Mouse (Mus musculus): Measurements from ENCODE around the gene Ccdc148.

DNA sequence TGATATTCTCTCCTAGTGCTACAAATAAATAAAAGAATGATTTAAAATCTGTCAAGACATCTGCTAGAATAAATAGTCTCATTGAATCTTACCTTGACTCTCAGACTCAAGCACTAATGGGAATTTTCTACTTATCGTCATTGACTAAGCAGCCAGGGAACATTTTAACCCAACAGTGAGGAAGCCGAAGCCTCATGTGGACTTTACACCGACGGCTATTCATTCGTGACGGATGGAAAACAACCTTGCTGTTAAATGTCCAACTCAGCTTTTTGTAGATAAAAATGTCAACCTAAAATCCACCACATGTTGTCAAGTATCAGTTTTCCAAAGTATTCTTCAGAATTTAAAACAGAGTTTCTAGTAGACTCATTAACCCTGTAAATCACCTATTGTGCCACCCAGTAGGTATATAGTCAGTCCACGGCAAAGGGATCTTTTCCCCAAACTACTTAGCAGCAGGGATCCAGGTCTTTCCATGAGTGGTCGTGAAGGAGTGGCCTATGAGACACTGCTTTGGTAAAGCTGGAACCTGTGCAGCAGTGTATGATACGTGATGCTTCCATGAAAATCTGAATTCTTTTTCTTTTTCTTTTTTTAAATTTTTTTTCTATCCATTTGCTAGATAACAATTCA, 9.2 kb upstream of the Ccdc148 start:
- TF ChIP-seq POLR2A (IDR thresholded peaks at IDR 0.05; ENCODE audit: borderline replicate concordance, extremely low read depth, low read depth, low read length) = no peak
- TF ChIP-seq CTCF (IDR thresholded peaks at IDR 0.05; ENCODE audit: insufficient read depth, low read length) = no peak

Data from lung, adult 2 months (tissue).